Mouse (Mus musculus): ENCODE results near the gene Smug1. TPM values are rescaled to one million over a fixed set of nuclear protein-coding genes. Genes with fewer than 3 reads are reported as not detected.
A peak's percentile ranks its signal among the peaks of the same experiment; 100 is the strongest.

The Smug1 gene
- total RNA-seq (2021): 10 to 100 TPM; 17.7 to 19.0 TPM
- long read RNA-seq, experiment 1, partial matches to known transcripts: 11 of 15 reads
- long read RNA-seq, experiment 1, other reads (novel, unspliced or antisense): 2 of 15 reads
- long read RNA-seq, experiment 2, partial matches to known transcripts: 3 of 7 reads
- long read RNA-seq, experiment 2, other reads (novel, unspliced or antisense): 3 of 7 reads

DNA sequence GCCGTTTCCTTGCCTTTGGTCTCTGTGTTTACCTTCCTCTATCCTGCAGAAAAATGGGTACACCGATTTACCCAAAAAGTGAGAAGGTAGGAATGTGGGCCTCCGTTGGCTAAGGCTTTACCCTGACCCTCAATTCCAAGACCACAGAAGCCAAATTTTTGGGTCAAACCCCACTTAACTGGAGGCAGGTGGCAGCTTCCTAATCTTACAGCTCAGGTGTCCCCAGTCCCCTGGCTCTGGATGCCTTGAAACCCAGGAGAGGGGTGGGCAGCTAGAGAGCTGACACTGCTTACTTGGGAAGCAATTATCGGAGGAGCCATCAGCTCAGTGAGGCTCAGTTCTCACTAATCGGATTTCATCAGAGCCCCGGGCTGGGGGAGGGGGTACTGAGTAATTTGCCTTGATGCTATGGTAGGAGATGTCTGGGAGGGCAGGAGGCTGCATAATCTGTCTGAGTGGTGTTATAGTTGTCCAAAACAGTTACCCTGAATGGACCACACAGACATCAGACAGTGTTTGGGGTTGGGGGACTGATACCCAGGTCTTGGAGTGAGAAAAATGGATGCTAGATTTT is at the start of gene Smug1:
Gene Smug1 (minus strand): TSS at position 51 of the 574 bp plus-strand sequence.
- DNase-seq (ENCODE audit: low spot score in 2 of 2): no peak

DNA sequence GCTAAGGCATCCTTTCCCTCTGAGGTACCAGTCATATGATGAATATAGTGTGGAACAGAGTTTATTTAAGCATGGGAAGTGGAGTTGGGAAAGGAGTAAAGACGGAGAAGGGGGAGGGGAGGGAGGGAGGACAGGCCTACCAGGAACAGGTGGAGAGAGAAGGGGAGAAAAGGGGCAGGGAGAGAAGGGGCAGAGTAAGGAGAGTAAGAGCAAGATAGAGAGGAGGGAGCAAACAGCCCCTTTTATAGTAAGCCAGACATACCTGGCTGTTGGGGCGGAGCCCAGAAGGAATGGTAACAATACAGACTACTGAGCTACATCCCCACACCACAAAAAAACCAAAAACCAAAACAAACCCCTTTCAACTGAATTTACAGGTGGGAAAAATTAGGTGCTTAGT is 49.2 kb upstream of the Smug1 start:
- DNase-seq (ENCODE audit: low spot score in 2 of 2): no peak

DNA sequence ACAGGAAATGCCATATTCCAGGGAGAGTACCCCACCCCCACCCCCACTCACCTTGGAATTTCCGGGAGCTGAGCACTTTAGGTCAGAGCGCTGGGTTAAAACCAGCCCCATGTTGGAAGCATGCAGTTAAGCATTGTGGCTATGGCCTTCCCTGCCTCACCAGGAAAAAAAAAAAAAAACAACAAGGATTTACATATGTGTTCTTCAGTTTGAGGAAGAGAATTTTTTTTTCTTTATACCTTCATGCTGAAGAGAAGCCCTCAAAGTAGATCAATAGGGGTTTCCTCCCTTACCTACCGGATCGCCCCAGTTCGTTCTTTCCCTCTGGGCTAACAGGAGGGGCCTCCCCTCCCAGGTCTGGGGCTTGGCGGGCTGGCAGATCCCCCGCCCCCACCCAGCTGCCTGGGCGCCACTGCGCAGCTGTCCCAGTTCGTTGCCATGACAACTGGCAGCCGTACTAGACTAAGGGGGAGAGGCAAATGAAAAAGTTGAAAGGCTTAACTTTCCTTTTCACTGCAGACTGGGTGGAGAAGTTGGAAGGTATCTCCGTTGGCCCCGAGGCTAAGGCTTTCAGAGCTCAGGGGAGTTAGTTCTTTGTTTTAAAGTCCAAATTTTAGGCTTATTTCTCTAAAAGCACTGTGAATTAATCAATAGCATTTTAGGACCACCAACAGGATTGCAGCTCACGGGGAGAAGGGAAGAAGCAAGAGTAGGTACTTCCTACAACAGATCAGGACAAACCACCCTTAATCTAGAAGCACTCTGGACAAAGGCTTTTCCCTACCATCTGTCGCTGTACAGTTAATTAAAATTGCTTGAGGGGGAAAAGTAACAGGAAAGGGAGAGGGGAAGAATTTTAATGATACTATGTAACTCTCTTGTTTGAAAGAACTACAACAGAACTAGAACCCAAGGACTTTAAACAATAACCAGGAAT is 48.3 kb upstream of the Smug1 start:
- peak; percentile 72 to 82 for DNase-seq (ENCODE audit: low spot score in 2 of 2)

- no peak for DNase-seq (ENCODE audit: low spot score in 2 of 2)
Measured at GRCm38 (mm10) chr15:103214149-103214548, 47.3 kb upstream of the Smug1 start.

- no peak for DNase-seq (ENCODE audit: low spot score in 2 of 2)
Measured at GRCm38 (mm10) chr15:103205156-103205555, 38.3 kb upstream of the Smug1 start.

DNA sequence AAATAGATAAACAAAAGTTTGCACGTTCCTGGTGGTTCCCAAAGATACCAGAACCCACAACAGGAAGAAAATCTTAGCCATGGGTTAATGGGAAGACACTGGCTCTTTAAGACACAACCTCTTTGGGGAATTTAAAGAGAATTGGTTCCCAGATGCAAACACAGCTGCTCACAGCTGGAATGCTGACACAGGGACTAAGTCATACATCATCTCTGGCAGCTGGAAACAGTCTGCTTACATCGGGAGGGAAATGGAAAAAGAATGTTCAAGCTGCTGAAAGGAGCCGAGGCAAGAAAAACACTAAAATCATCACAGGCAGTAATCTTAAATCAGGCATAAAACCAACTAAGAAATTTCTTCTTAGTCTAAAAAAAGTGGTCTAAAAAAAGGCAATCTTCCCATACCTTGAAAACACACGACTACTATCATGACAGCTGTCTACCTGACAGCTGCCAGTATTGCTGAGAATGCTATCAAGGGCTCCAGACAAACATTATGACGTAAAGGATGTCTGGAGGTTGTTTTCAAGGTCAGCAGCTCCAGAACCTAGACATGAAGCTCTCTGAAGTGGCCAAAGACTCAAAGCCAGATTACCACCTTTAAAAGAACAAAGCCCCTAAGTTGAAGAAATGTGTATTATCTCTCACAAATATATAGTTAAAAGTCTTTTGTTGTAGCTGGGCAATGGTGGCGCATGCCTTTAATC is 35.3 kb upstream of the Smug1 start:
- DNase-seq (ENCODE audit: low spot score in 2 of 2): no peak

DNA sequence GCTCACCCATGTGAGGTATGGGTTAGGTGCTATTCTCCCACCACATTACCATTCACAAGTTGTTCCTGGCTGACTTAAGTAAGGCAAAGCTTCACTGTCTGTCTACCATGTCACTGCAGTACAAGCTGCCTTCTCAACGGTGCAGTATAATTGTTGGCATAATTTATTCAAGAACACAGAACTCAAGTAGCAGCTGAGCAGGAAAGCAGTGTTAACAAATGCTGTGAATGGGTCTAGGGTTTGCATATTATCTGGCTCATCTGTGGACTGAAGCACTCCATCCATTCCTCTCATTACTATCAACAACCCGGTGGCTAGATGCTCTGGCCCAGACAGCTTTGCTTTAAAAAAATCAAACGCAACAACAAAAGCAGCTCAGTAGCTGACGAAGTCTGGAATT is 30.9 kb upstream of the Smug1 start:
- no peak for DNase-seq (ENCODE audit: low spot score in 2 of 2)

GRCm38 (mm10) chr15:103196835-103197234 is 29.9 kb upstream of the Smug1 start:
- DNase-seq (ENCODE audit: low spot score in 2 of 2): no peak

DNA sequence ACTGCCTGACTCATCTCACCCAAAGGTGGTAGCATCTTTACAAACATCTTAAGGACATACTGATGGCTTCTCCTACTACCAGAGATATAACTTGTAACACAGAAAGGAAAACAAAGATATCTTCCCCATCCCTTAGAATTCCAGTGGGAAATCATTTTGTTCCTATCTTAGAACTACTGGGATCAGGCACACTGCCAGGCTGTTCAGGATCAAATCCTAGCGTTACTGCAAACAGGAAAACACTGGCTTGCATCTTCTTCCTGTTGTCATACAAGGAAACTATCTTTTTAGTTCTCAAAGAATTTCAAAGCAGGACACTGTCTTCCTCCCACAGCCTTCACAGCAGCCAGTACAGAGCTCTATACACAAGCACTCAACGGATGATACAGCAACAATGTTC is 26.7 kb upstream of the Smug1 start:
- no peak for DNase-seq (ENCODE audit: low spot score in 2 of 2)

- DNase-seq (ENCODE audit: low spot score in 2 of 2): peak in 1 of 2 experiments; percentile 29
Measured at GRCm38 (mm10) chr15:103190531-103191462, 23.9 kb upstream of the Smug1 start.

DNA sequence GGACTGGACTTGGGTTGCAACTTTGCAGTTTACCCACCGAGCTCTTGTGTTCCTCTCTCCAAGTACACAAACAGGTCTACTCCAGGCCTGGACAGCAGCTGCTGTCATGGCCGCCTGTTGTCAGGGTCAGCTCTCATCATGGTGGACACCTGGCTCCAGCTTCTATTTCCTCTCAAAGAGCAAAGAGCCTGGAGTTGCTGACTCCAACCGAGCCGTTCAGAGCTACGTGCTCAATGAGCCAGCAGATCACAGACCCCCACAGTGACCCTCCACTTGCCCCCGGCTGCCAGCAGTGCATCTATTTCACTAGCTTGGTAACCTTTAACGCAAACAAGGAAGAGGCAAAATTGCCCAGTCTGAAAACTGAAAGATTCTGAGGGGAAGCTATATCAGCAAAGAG is 23.2 kb upstream of the Smug1 start:
- no peak for DNase-seq (ENCODE audit: low spot score in 2 of 2)

DNA sequence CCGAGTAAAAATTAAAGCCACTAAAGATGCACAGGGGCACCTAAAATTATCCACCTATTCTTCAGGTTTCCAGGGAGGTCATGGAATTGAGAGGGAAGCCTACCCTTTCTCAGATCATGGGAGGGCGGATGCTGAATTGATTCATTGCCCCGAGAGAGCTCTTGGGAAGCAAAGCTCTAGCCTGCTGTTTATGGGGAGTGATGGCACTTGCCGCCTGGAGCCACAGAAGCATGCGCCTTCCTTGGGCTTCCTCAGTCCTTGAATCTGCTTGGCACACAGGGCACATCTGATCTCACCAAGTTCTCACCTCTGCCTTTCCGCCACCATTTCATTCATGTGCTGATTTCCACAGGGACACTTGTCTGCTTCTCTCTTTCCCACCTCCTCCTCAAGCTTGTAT is 20.9 kb upstream of the Smug1 start:
- DNase-seq (ENCODE audit: low spot score in 2 of 2): no peak

GRCm38 (mm10) chr15:103185462-103186198 is 18.7 kb upstream of the Smug1 start:
- DNase-seq (ENCODE audit: low spot score in 2 of 2): peak in 1 of 2 experiments; percentile 35

DNA sequence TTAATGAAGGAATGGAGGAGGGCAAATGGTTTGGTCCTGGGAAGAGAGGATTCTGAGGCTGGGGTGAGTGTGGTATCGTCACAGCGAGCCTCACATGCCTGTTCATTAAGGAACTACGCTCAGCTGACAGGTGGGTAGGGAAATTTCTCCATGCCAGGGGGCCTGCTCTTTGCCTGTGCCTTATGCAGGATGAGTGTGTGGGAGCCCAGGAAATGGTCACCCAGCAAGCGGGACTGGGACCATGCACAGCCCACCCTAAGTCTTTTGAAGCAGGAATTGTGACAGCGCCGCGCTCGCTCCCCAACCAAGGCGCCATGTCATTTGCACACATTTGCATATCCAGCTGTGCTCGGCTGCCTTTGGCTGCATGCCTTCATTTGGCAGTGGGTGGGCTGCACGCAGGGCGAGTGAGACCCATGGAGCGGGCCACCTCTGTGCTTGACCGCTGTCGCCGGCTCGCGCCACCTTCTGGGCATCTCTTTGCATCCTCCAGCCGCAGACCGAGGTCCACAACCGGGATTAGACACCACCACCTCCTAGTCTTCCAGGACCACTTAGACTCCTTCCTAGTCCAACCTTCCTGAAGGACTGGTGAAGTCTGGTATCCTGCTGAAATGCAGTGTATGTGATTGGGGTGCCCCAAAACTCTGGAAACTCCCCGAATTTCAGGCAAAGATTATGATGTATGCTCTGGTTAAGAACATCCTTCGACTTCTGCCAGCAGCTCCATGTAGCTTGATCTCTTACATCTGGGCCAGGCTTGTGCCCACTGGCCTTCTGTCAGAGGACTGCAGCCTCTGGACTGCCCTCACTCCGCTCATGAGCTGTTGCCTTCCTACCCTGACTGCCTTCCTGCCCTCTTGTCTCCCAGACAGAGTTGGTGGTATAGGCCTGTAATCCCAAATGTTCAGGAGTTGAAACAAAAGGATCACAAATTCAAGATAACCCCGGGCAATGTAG is 17.0 kb upstream of the Smug1 start:
- DNase-seq (ENCODE audit: low spot score in 2 of 2): no peak

- DNase-seq (ENCODE audit: low spot score in 2 of 2): peak in 1 of 2 experiments; percentile 46
Measured at GRCm38 (mm10) chr15:103183135-103183534, 16.2 kb upstream of the Smug1 start.

- DNase-seq (ENCODE audit: low spot score in 2 of 2): peak; percentile 51 to 72
Measured at GRCm38 (mm10) chr15:103182166-103182790, 15.4 kb upstream of the Smug1 start.

GRCm38 (mm10) chr15:103180406-103180805 is 13.5 kb upstream of the Smug1 start:
- no peak for DNase-seq (ENCODE audit: low spot score in 2 of 2)

GRCm38 (mm10) chr15:103178767-103179166 is 11.9 kb upstream of the Smug1 start:
- no peak for DNase-seq (ENCODE audit: low spot score in 2 of 2)

All from adrenal gland, postnatal 4 days (tissue).